Mouse (Mus musculus) midbrain, embryonic 13.5 days (tissue): ENCODE results near the gene Dram1. TPM values are rescaled to one million over a fixed set of nuclear protein-coding genes. Genes with fewer than 3 reads are reported as not detected.

Source experiments
- ATAC-seq: fragments of 200-750 bp; cut with Nextera tagmentation; 2 replicates; pipeline ENCODE4 v1.8.0; 2017; ENCODE audit warnings: mild to moderate bottlenecking, moderate TSS enrichment, moderate library complexity
- H3K27ac ChIP-seq: fragments of 300-500 bp; sonication (generic); 2 replicates; pipeline ENCODE4 v1.5.1; 2015; ENCODE audit warnings: inconsistent platforms, mild to moderate bottlenecking, moderate library complexity
- H3K27me3 ChIP-seq: fragments of 300-500 bp; sonication (generic); 2 replicates; pipeline ENCODE4 v1.6.1; 2015; ENCODE audit warnings: mild to moderate bottlenecking, inconsistent platforms
- H3K36me3 ChIP-seq: fragments of 300-500 bp; sonication (generic); 2 replicates; pipeline ENCODE4 v1.6.1; 2015; ENCODE audit warnings: mild to moderate bottlenecking, inconsistent platforms
- H3K4me1 ChIP-seq: fragments of 300-500 bp; sonication (generic); replicated peaks from 2 replicates; pipeline ENCODE4 v1.6.1; 2015; ENCODE audit warnings: inconsistent platforms
- H3K4me2 ChIP-seq: fragments of 300-500 bp; sonication (generic); replicated peaks from 2 replicates; pipeline ENCODE4 v1.6.1; 2015; ENCODE audit warnings: moderate library complexity, mild to moderate bottlenecking, inconsistent platforms
- H3K4me3 ChIP-seq: fragments of 300-500 bp; sonication (generic); replicated peaks from 2 replicates; pipeline ENCODE4 v1.5.1; 2015; ENCODE audit warnings: mild to moderate bottlenecking, inconsistent platforms
- H3K9ac ChIP-seq: fragments of 300-500 bp; sonication (generic); replicated peaks from 2 replicates; pipeline ENCODE4 v1.6.1; 2015; ENCODE audit warnings: mild to moderate bottlenecking, inconsistent platforms
- H3K9me3 ChIP-seq: fragments of 300-500 bp; sonication (generic); 2 replicates; pipeline ENCODE4 v1.6.1; 2016; ENCODE audit warnings: mild to moderate bottlenecking, inconsistent platforms
- WGBS: fragments of 180-500 bp; shearing (Covaris S2); methylation state at CpG from one replicate; pipeline ENCODE4 v1.1.7; 2015; 5-methylcytosine and 5-hydroxymethylcytosine counted together
- polyA plus RNA-seq: library from polyadenylated mRNA; unstranded; fragments of >200 nt; fragmentation: Nextera tagmentation; extraction: Ambion mirVana; gene quantifications from 2 replicates; pipeline ENCODE4 v1.2.1, GENCODE M21; 2015

Gene Dram1
- 0.31 and 0.36 TPM in 2 replicates for polyA plus RNA-seq

- Histone ChIP-seq H3K36me3 (no peaks in the 10 kb centered on the region), H3K9me3 (no peaks in the 10 kb centered on the region), H3K4me1 (peaks cover 15% of the 10 kb centered on the region), H3K9ac (peak within 1 kb of the TSS; percentile 82), H3K4me3 (peak within 1 kb of the TSS; percentile 84), H3K4me2 (peak within 1 kb of the TSS; percentile 79), H3K27ac (peak within 1 kb of the TSS; percentile 77), H3K27me3 (no peaks in the 10 kb centered on the region)
- peak; percentile 89 for ATAC-seq
- under 1% methylated on average over 87 of the region's 87 CpGs for WGBS
These were observed at the start of gene Dram1, which contains the start of gene Gnptab for GRCm38 (mm10) chr10:88379013-88379885. Gene Dram1, minus strand, starts transcription at chr10:88379080. Gene Gnptab, plus strand, starts transcription at chr10:88379132.

- Histone ChIP-seq H3K4me3 (no peak overlapping the region), H3K4me1 (no peaks in the 10 kb centered on the region), H3K4me2 (no peak overlapping the region), H3K9me3 (no peaks in the 10 kb centered on the region), H3K27me3 (no peaks in the 10 kb centered on the region), H3K9ac (no peak overlapping the region), H3K36me3 (peaks cover 49% of the 10 kb centered on the region), H3K27ac (no peak overlapping the region)
- 90% methylated on average over 6 of the region's 6 CpGs for WGBS
- ATAC-seq: no peak
These were observed 49.1 kb upstream of the Dram1 start for GRCm38 (mm10) chr10:88427998-88428397.

GRCm38 (mm10) chr10:88426896-88427295 lies 48.0 kb upstream of the Dram1 start:
- H3K4me3 ChIP-seq: no peak overlapping the region
- no peak for ATAC-seq
- H3K9me3 ChIP-seq: no peaks in the 10 kb centered on the region
- no peaks in the 10 kb centered on the region for H3K4me1 ChIP-seq
- peaks cover 48% of the 10 kb centered on the region for H3K36me3 ChIP-seq
- WGBS: 65% methylated on average over 5 of the region's 5 CpGs
- H3K27me3 ChIP-seq: no peaks in the 10 kb centered on the region
- no peak overlapping the region for H3K27ac ChIP-seq
- H3K4me2 ChIP-seq: no peak overlapping the region
- H3K9ac ChIP-seq: no peak overlapping the region; the same call in 1 of the 2 replicates

- Histone ChIP-seq H3K9me3 (no peaks in the 10 kb centered on the region), H3K4me3 (no peak overlapping the region), H3K4me1 (no peaks in the 10 kb centered on the region), H3K36me3 (peaks cover 44% of the 10 kb centered on the region), H3K27ac (no peak overlapping the region), H3K27me3 (no peaks in the 10 kb centered on the region), H3K4me2 (no peak overlapping the region), H3K9ac (no peak overlapping the region)
- peak; percentile 77 for ATAC-seq
- WGBS: 96% methylated on average over 2 of the region's 2 CpGs
These were observed 47.4 kb upstream of the Dram1 start for GRCm38 (mm10) chr10:88426158-88426816.

GRCm38 (mm10) chr10:88420655-88421435 lies 42.0 kb upstream of the Dram1 start:
- no peak overlapping the region for H3K9ac ChIP-seq
- no peaks in the 10 kb centered on the region for H3K9me3 ChIP-seq
- no peaks in the 10 kb centered on the region for H3K27me3 ChIP-seq
- 96% methylated on average over 19 of the region's 19 CpGs for WGBS
- no peak overlapping the region for H3K27ac ChIP-seq
- H3K4me1 ChIP-seq: no peaks in the 10 kb centered on the region
- H3K4me2 ChIP-seq: no peak overlapping the region
- ATAC-seq: no peak
- no peak overlapping the region for H3K4me3 ChIP-seq
- peaks cover 37% of the 10 kb centered on the region for H3K36me3 ChIP-seq

GRCm38 (mm10) chr10:88420141-88420541 lies 41.3 kb upstream of the Dram1 start:
- H3K36me3 ChIP-seq: peaks cover 42% of the 10 kb centered on the region
- ATAC-seq: no peak
- no peak overlapping the region for H3K27ac ChIP-seq
- H3K9ac ChIP-seq: no peak overlapping the region
- no peaks in the 10 kb centered on the region for H3K27me3 ChIP-seq
- H3K4me1 ChIP-seq: no peaks in the 10 kb centered on the region
- WGBS: 82% methylated on average over 11 of the region's 11 CpGs
- H3K4me3 ChIP-seq: no peak overlapping the region
- no peaks in the 10 kb centered on the region for H3K9me3 ChIP-seq
- H3K4me2 ChIP-seq: no peak overlapping the region

- Histone ChIP-seq H3K4me3 (no peak overlapping the region), H3K4me2 (no peak overlapping the region), H3K36me3 (peaks cover 34% of the 10 kb centered on the region), H3K27me3 (no peaks in the 10 kb centered on the region), H3K27ac (no peak overlapping the region), H3K9ac (no peak overlapping the region), H3K9me3 (no peaks in the 10 kb centered on the region), H3K4me1 (no peaks in the 10 kb centered on the region)
- 90% methylated on average over 5 of the region's 5 CpGs for WGBS
- no peak for ATAC-seq
These were observed 38.8 kb upstream of the Dram1 start for GRCm38 (mm10) chr10:88417686-88418085.

GRCm38 (mm10) chr10:88412290-88412995 lies 33.6 kb upstream of the Dram1 start:
- Histone ChIP-seq H3K9me3 (no peaks in the 10 kb centered on the region), H3K27me3 (no peaks in the 10 kb centered on the region), H3K27ac (no peak overlapping the region), H3K9ac (no peak overlapping the region), H3K4me2 (no peak overlapping the region), H3K4me3 (no peak overlapping the region), H3K4me1 (no peaks in the 10 kb centered on the region), H3K36me3 (peaks cover 6% of the 10 kb centered on the region; the same call in 1 of the 2 replicates)
- 73% methylated on average over 17 of the region's 17 CpGs for WGBS
- ATAC-seq: no peak

GRCm38 (mm10) chr10:88409751-88410150 lies 30.9 kb upstream of the Dram1 start:
- no peaks in the 10 kb centered on the region for H3K4me1 ChIP-seq
- no peaks in the 10 kb centered on the region; the same call in 1 of the 2 replicates for H3K36me3 ChIP-seq
- no peak overlapping the region for H3K27ac ChIP-seq
- no peak overlapping the region for H3K4me3 ChIP-seq
- H3K27me3 ChIP-seq: no peaks in the 10 kb centered on the region
- 73% methylated on average over 2 of the region's 2 CpGs for WGBS
- no peak overlapping the region for H3K9ac ChIP-seq
- H3K9me3 ChIP-seq: no peaks in the 10 kb centered on the region
- no peak overlapping the region for H3K4me2 ChIP-seq
- no peak for ATAC-seq

- whole genome bisulfite sequencing: 93% methylated on average over 12 of the region's 12 CpGs
These were observed 29.2 kb upstream of the Dram1 start for GRCm38 (mm10) chr10:88407875-88408631.

GRCm38 (mm10) chr10:88405812-88406211 lies 26.9 kb upstream of the Dram1 start:
- no peak overlapping the region for H3K9ac ChIP-seq
- no peak overlapping the region for H3K4me2 ChIP-seq
- H3K27me3 ChIP-seq: no peaks in the 10 kb centered on the region
- peaks cover 6% of the 10 kb centered on the region; the same call in 1 of the 2 replicates for H3K36me3 ChIP-seq
- no peaks in the 10 kb centered on the region for H3K4me1 ChIP-seq
- H3K9me3 ChIP-seq: no peaks in the 10 kb centered on the region
- 87% methylated on average over 7 of the region's 7 CpGs for WGBS
- no peak overlapping the region for H3K27ac ChIP-seq
- ATAC-seq: no peak
- no peak overlapping the region for H3K4me3 ChIP-seq

More at GRCm38 (mm10) chr10:88407875-88408631, 29.2 kb upstream of the Dram1 start:
- Histone ChIP-seq H3K4me3 (no peak overlapping the region), H3K27me3 (no peaks in the 10 kb centered on the region), H3K9me3 (no peaks in the 10 kb centered on the region), H3K36me3 (no peaks in the 10 kb centered on the region; the same call in 1 of the 2 replicates), H3K27ac (no peak overlapping the region), H3K9ac (no peak overlapping the region), H3K4me2 (no peak overlapping the region), H3K4me1 (no peaks in the 10 kb centered on the region)
- no peak for ATAC-seq
